Mouse (Mus musculus) embryonic facial prominence, embryonic 15.5 days (tissue): ENCODE results near the gene Maml3. TPM values are rescaled to one million over a fixed set of nuclear protein-coding genes. Genes with fewer than 3 reads are reported as not detected.

ENCODE experiments used
- ATAC-seq: fragments of 200-750 bp; cut with Nextera tagmentation; 2 replicates; pipeline ENCODE4 v1.8.0; 2017; ENCODE audit warnings: low read depth, moderate TSS enrichment; ENCODE audit not compliant: insufficient number of reproducible peaks, low FRiP score, low TSS enrichment
- H3K27ac ChIP-seq: fragments of 300-500 bp; sonication (generic); replicated peaks from 2 replicates; pipeline ENCODE4 v1.5.1; 2015; ENCODE audit warnings: mild to moderate bottlenecking, inconsistent platforms
- H3K27me3 ChIP-seq: fragments of 300-500 bp; sonication (generic); 2 replicates; pipeline ENCODE4 v1.6.1; 2015; ENCODE audit warnings: inconsistent platforms
- H3K36me3 ChIP-seq: fragments of 300-500 bp; sonication (generic); 2 replicates; pipeline ENCODE4 v1.6.1; 2015; ENCODE audit warnings: mild to moderate bottlenecking, inconsistent platforms
- H3K4me1 ChIP-seq: fragments of 300-500 bp; sonication (generic); 2 replicates; pipeline ENCODE4 v1.6.1; 2015; ENCODE audit warnings: inconsistent platforms
- H3K4me2 ChIP-seq: fragments of 300-500 bp; sonication (generic); replicated peaks from 2 replicates; pipeline ENCODE4 v1.6.1; 2015; ENCODE audit warnings: mild to moderate bottlenecking, inconsistent platforms
- H3K4me3 ChIP-seq: fragments of 300-500 bp; sonication (generic); replicated peaks from 2 replicates; pipeline ENCODE4 v1.5.1; 2015; ENCODE audit warnings: mild to moderate bottlenecking, inconsistent platforms
- H3K9ac ChIP-seq: fragments of 300-500 bp; sonication (generic); 2 replicates; pipeline ENCODE4 v1.6.1; 2015; ENCODE audit warnings: inconsistent platforms
- H3K9me3 ChIP-seq: fragments of 300-500 bp; sonication (generic); replicated peaks from 2 replicates; pipeline ENCODE4 v1.6.1; 2016; ENCODE audit warnings: inconsistent platforms
- WGBS: fragments of 180-500 bp; shearing (Covaris S2); methylation state at CpG from one replicate; pipeline ENCODE4 v1.1.7; 2015; 5-methylcytosine and 5-hydroxymethylcytosine counted together
- polyA plus RNA-seq: library from polyadenylated mRNA; unstranded; fragments of >200 nt; fragmentation: Nextera tagmentation; extraction: Ambion mirVana; gene quantifications from 2 replicates; pipeline ENCODE4 v1.2.1, GENCODE M21; 2015

Gene Maml3
- polyA plus RNA-seq, 1 experiment from 2014 or later = 6.5 TPM

DNA sequence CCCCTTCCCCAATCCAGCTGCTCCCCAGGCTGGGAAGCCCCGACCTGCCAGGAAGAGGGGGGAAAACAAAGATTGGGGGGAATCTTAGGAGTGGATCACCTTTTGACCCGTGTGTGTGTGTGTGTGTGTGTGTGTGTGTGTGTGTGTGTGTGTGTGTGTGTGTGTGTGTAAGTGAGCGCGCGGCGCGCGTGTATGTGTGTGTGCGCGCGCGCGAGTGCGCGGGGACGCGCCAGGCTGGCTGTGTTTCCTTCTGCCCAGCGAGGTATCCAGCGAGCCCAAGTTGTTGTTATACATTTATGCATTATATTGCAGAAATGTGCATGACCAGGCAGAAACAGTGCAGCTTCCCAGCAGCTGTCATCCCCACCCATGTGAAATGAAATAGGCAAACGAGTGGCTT, 280 bp upstream of the Maml3 start:
- Histone ChIP-seq H3K9me3 (no peaks in the 10 kb centered on the region), H3K27me3 (no peaks in the 10 kb centered on the region), H3K36me3 (no peaks in the 10 kb centered on the region), H3K9ac (peak overlapping the region; percentile 70; the same call in 1 of the 2 replicates), H3K4me3 (peak overlapping the region; percentile 76), H3K4me1 (peaks cover 5% of the 10 kb centered on the region; the same call in 1 of the 2 replicates), H3K4me2 (peak overlapping the region; percentile 93), H3K27ac (peak overlapping the region; percentile 98)
- 0% methylated on average over 19 of the region's 20 CpGs for WGBS
- no peak for ATAC-seq

DNA sequence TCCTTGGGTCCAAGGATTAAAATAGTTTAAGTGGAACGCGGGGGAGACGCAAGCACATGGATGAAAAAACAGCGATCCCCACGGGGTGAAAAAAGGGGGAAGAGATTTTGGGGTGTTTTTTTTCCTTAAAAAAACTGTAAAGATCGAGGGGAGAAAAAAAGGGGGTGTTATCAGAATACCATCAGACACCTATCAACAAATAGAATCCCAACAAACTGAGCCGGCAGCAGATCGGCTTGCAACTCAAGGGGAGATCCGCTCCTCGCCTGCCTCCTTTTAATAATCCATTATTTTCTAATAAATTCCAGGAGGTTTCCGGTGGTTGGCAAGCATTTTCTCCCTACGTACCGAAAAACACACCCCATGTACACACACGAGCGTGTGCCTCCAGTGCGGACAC, 668 bp downstream of the Maml3 start:
- H3K4me1 ChIP-seq = peaks cover 5% of the 10 kb centered on the region; the same call in 1 of the 2 replicates
- H3K9me3 ChIP-seq = no peaks in the 10 kb centered on the region
- H3K36me3 ChIP-seq = no peaks in the 10 kb centered on the region
- no peak for ATAC-seq
- H3K4me3 ChIP-seq = peak overlapping the region; percentile 76
- peak overlapping the region; percentile 70 for H3K9ac ChIP-seq
- peak overlapping the region; percentile 98 for H3K27ac ChIP-seq
- no peaks in the 10 kb centered on the region for H3K27me3 ChIP-seq
- peak overlapping the region; percentile 93 for H3K4me2 ChIP-seq
- WGBS = 1% methylated on average over 16 of the region's 16 CpGs

DNA sequence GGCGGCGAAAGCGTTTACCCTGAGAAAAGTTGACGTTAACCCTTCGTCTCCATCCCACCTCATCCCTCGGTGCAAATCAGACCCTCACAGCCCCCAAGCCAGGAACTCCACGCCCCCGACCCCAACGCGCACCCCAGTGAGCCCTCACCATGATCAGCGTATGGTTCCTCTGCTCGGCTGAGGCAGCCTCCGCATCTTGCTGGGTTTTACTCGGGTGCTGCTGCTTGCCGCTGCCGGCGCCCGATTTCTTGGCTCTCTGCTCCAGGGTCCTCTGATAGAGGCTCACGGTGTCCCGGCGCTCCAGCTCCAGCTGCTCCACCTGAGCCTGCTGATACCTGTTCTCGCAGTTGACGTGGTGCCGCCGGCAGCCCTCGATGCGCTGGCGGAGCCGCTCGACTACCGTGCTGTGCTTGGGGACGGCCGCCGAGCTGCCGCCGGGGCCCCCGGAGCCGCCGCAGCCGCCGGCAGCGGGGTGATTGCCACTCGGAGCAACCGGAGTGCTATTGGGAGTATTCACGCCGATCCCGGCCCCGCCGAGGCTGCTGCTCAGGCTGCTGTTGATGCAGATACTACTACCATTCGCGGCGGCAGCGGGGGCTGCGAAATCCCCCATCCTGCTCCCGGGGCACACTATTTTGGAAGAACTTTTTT, 1.2 kb downstream of the Maml3 start:
- peak overlapping the region; percentile 70 for H3K9ac ChIP-seq
- H3K4me3 ChIP-seq = peak overlapping the region; percentile 76
- peaks cover 5% of the 10 kb centered on the region; the same call in 1 of the 2 replicates for H3K4me1 ChIP-seq
- peak overlapping the region; percentile 98 for H3K27ac ChIP-seq
- peak overlapping the region; percentile 93 for H3K4me2 ChIP-seq
- no peak for ATAC-seq
- H3K27me3 ChIP-seq = no peaks in the 10 kb centered on the region
- no peaks in the 10 kb centered on the region for H3K9me3 ChIP-seq
- H3K36me3 ChIP-seq = no peaks in the 10 kb centered on the region
- WGBS = under 1% methylated on average over 55 of the region's 55 CpGs

DNA sequence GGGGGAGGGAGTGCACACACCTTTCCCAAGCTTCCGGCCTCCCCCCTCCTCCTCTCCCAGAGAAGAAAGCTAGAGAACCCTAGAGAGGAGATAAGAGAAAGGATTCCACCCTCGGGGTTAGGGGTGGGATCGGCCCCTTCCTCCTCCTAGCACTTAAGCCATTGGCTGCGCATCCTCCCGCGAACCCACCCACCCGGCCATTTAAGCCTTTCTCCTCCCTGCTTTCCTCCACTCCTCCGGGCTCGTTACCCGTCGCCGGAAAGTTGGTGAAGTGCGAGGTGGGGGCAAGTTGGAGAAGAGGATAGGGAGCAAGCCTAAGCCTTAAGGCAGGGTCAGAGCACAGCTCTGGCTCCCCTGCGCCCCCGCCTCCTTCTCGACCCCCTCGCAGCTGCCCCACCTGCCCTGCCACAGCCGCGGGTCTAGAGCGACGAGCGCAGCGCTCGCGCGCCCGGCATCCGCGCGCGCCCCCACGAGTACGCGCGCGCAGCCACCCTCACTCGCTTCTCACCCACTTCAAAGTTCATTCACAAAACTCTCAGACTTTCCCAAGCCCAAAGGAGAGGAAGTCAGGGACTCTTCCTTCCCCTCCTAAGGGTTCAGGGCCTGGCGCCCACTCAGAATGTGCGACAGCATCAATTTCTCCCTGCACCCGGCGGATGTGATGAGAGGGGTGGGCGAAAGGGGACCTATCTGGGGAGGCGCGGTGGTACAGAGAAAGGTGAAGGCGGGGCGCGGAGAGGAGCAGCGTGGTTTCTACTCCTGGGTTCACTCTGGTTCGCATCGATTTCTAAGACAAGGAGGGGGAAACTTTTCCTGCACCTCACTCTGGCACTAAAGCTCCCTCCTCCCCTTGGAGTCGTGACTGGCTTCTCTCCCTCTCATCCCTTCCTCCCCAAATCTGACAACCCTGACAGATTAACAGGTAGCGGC, 2.0 kb downstream of the Maml3 start:
- Histone ChIP-seq H3K27ac (peak overlapping the region; percentile 98), H3K27me3 (no peaks in the 10 kb centered on the region), H3K36me3 (no peaks in the 10 kb centered on the region), H3K4me3 (peak overlapping the region; percentile 76), H3K4me1 (peaks cover 5% of the 10 kb centered on the region; the same call in 1 of the 2 replicates), H3K9me3 (no peaks in the 10 kb centered on the region), H3K4me2 (peak overlapping the region; percentile 93), H3K9ac (peak overlapping the region; percentile 70)
- peak; percentile 87 for ATAC-seq
- under 1% methylated on average over 52 of the region's 52 CpGs for WGBS

DNA sequence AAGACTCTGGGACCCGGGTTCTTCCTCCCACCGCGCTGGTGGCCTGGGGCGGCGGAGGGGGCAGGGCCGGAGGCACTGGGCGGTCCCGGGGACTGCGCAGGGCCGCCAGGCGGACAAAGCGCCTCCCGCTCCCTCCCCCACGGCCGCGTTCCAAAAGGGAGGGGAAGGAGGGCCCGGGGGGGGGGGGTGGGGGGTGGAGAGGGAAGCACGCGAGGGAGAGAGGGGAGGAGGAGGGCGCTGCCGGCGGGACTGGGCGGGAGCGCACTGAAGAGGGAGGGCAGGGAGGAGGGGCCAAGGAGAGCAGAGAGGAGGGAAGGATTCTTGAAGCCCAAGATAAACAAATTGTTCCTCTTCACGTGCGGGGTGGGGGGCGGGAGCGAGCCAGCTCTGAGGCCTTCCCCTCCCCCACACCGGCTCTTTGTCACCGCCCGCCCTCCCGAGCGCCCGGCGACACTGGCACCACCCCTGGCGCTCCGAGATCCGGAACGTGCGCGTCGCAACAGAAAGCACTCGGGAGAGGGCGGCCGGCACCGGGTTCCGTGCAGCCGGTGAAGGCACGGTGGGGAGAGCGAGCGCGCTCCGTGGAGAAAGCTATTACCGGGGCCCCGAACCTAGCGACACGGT, 2.8 kb downstream of the Maml3 start:
- H3K36me3 ChIP-seq = no peaks in the 10 kb centered on the region
- ATAC-seq = peak; percentile 90
- WGBS = 0% methylated on average over 36 of the region's 57 CpGs
- H3K27me3 ChIP-seq = no peaks in the 10 kb centered on the region
- peaks cover 5% of the 10 kb centered on the region; the same call in 1 of the 2 replicates for H3K4me1 ChIP-seq
- H3K9me3 ChIP-seq = no peaks in the 10 kb centered on the region
- H3K4me2 ChIP-seq = peak overlapping the region; percentile 93
- H3K4me3 ChIP-seq = peak overlapping the region; percentile 76
- peak overlapping the region; percentile 98 for H3K27ac ChIP-seq
- peak overlapping the region; percentile 70 for H3K9ac ChIP-seq

DNA sequence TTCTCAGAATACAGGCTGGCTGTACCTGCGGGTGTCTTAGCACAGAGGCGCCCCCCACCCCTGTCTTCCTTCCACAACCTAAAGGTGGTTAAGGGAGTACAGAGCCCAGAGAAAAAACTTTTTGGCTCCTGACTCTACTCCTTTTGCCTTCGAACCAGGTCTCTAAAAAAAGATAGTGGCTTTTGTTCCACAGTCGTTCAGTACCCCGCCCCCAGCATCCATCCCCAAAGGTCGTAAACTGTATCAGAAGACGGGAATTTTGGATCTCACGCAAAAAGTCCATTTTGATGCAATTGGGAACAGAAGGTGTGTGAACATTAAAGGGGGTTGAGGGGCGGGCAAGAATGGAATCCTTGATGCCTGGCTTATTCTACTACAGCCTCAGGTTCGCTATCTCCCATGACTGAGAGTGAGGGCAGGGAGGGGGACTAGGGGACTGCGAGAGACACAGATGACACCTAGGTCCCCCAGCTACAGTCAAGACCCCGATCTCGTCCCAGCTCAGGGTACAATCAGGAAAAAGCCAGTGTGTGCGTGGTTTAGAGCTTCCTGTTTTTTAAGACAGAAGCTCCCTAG, 3.4 kb downstream of the Maml3 start:
- Histone ChIP-seq H3K4me2 (peak overlapping the region; percentile 93), H3K4me3 (peak overlapping the region; percentile 76), H3K36me3 (no peaks in the 10 kb centered on the region), H3K4me1 (peaks cover 5% of the 10 kb centered on the region; the same call in 1 of the 2 replicates), H3K27me3 (no peaks in the 10 kb centered on the region), H3K27ac (peak overlapping the region; percentile 98), H3K9me3 (no peaks in the 10 kb centered on the region), H3K9ac (peak overlapping the region; percentile 53)
- no peak; the same call in 1 of the 2 replicates for ATAC-seq
- 3% methylated on average over 14 of the region's 14 CpGs for WGBS

DNA sequence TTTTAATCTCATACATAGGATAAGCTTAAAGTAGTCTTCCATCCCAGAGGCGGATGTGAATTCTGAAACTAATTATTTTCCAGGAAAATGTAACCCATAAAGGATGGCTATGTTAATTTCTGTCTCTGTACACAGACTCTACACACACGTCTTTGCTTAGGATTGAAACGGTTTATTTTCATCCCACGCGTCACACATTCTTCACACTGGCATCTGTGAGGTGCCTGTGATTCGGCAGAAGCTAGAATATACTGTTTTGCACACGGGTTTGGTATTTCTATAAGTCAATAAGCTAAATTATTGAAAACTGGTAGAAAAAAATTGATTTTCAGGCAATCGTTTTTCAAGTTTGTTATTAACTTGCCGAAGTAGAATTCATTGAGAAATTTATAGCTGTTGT, 4.0 kb downstream of the Maml3 start:
- H3K9me3 ChIP-seq = no peaks in the 10 kb centered on the region
- no peaks in the 10 kb centered on the region for H3K36me3 ChIP-seq
- H3K4me2 ChIP-seq = peak overlapping the region; percentile 93
- WGBS = 33% methylated on average over 9 of the region's 9 CpGs
- no peaks in the 10 kb centered on the region for H3K27me3 ChIP-seq
- H3K27ac ChIP-seq = peak overlapping the region; percentile 98; the same call in 1 of the 2 replicates
- H3K4me1 ChIP-seq = peaks cover 5% of the 10 kb centered on the region; the same call in 1 of the 2 replicates
- no peak overlapping the region for H3K9ac ChIP-seq
- peak overlapping the region; percentile 76 for H3K4me3 ChIP-seq
- no peak for ATAC-seq

DNA sequence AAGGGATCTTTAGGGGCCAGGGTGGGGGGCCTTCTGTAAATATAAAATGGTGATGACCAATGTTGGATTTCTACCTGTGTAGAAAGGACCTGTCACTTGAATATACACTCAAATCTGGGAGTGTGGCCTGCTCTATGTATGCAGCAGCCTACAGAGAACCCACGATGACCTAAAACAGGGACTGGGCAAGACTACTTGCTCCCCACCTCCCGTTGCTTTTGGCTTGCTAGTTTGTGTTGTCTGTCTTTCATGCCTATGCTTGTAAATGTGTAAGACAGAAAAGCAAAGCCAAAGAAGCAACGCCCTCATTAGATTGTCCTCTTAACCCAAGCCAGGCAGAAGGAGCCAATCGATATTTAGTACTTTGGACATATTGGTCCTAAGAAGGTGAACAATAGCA, 4.6 kb downstream of the Maml3 start:
- Histone ChIP-seq H3K9me3 (no peaks in the 10 kb centered on the region), H3K36me3 (no peaks in the 10 kb centered on the region), H3K27ac (no peak overlapping the region), H3K27me3 (no peaks in the 10 kb centered on the region), H3K4me3 (no peak overlapping the region), H3K9ac (no peak overlapping the region), H3K4me2 (no peak overlapping the region), H3K4me1 (peaks cover 5% of the 10 kb centered on the region; the same call in 1 of the 2 replicates)
- ATAC-seq = no peak
- 75% methylated on average over 4 of the region's 4 CpGs for WGBS

DNA sequence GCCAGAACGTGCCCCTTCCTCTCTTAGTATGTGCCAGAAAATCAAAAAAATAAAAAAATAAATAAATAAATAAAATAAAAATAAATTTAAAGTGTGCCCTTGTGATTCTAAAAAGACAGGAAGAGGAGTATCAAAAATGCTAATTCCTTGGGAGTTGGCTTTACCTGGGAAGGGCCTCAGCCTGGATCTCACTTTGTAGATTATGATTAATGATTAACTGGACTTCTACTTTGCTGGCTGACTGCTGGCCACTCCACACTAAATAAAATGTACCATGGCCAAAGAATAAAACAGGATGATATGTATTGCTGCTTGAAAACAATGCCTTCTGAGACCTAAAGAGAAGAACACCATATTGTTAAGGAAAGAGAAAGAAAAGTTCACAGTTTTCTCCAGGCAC, 5.6 kb downstream of the Maml3 start:
- ATAC-seq = no peak
- Histone ChIP-seq H3K4me3 (no peak overlapping the region), H3K4me2 (no peak overlapping the region), H3K9me3 (no peaks in the 10 kb centered on the region), H3K9ac (no peak overlapping the region), H3K27me3 (no peaks in the 10 kb centered on the region), H3K36me3 (no peaks in the 10 kb centered on the region), H3K27ac (no peak overlapping the region), H3K4me1 (peaks cover 5% of the 10 kb centered on the region; the same call in 1 of the 2 replicates)
- 97% methylated on average over 1 of the region's 1 CpGs for WGBS

DNA sequence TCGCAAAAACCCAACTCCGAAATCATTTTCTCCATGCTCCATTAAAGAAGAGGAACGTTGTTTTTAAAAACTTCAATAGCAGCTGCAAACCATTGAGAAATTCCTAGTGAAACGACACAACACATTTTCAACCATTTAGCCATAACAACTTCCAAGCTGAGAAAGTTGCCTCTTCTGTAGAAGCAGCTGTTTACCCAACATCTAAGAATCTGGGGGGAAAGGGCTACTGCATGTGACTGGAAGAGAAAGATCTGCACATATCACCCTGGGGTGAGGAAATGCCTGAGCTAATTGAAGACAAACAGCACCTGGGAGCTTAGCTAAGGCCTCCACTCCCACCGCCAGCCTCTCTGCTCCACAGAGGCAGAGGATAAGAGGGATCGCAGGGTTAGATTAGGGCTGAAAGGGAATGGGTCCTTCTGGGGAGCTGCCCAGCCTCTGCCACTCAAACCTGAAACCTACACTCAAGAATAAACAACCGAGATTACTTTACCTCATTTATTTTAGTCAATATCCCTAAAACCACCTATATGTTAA, 13.5 kb downstream of the Maml3 start:
- H3K4me2 ChIP-seq = no peak overlapping the region
- no peak overlapping the region for H3K4me3 ChIP-seq
- H3K27ac ChIP-seq = peak overlapping the region; percentile 1; the same call in 1 of the 2 replicates
- no peaks in the 10 kb centered on the region for H3K27me3 ChIP-seq
- no peaks in the 10 kb centered on the region for H3K9me3 ChIP-seq
- no peaks in the 10 kb centered on the region for H3K36me3 ChIP-seq
- no peak overlapping the region for H3K9ac ChIP-seq
- 19% methylated on average over 7 of the region's 7 CpGs for WGBS
- ATAC-seq = no peak
- peaks cover 31% of the 10 kb centered on the region for H3K4me1 ChIP-seq
